14 mouse cellular contexts compared by ENCODE assay signal in genomic region chr3:116891436-116892205, GRCm38 (mm10). TPM values are rescaled to one million over a fixed set of nuclear protein-coding genes. Genes with fewer than 3 reads are reported as not detected.
DNase-seq lines count a peak whose midpoint lies in the region; ATAC-seq and TF ChIP-seq lines count a peak whose summit lies in the region.
"Had no signal": no experiment of that assay in that cellular context is flagged by ENCODE, and none has a peak within 500 bp of the region (broad histone marks: within the 10 kb centered on the region; RNA-seq: fewer than 3 reads in every experiment).

No protein-coding gene starts in this region.

- no peak for TF ChIP-seq POLR2A in lung, adult 2 months (IDR thresholded peaks at IDR 0.05; ENCODE audit: borderline replicate concordance, extremely low read depth, low read depth, low read length)

- DNase-seq in embryo, embryonic 10.5 days (ENCODE audit: low spot score) = peak; percentile 7
- no peak for DNase-seq in embryo, embryonic 9.5 days (ENCODE audit: extremely low spot score)
- DNase-seq in forebrain, postnatal 0 days = peak; percentile 45
- peak; percentile 76 for DNase-seq in kidney, adult 9 months
- DNase-seq in spleen, adult 18-20 months = no peak
- DNase-seq in liver, postnatal 0 days = no peak
- DNase-seq in lung, adult 2 months = no peak
- DNase-seq: cerebellum, adult 18-20 months; gastrocnemius, adult 2 months; heart, postnatal 36 days; liver had no signal

- peak; percentile 82 for ATAC-seq in forebrain, postnatal 0 days
- peak; percentile 46; the same call in 1 of the 2 replicates for ATAC-seq in midbrain, embryonic 15.5 days (replicated peaks)
- ATAC-seq in liver, postnatal 0 days = no peak
- ATAC-seq: activated CD4-positive, CD25-positive, alpha-beta regulatory T cell, adult 4 months had no signal

- H3K4me2 ChIP-seq in forebrain, postnatal 0 days (ENCODE audit: low read depth) = no peak overlapping the region
- H3K4me2 ChIP-seq in midbrain, embryonic 15.5 days = no peak overlapping the region
- H3K4me2 ChIP-seq in liver, postnatal 0 days (ENCODE audit: low read depth, low read length) = no peak overlapping the region

- 48% methylated on average over 17 of the region's 17 CpGs for WGBS in forebrain, postnatal 0 days
- 48% methylated on average over 17 of the region's 17 CpGs for WGBS in midbrain, embryonic 15.5 days
- 92% methylated on average over 17 of the region's 17 CpGs for WGBS in liver, postnatal 0 days (ENCODE audit: insufficient replicate concordance)
- WGBS in lung, adult 2 months = 93% methylated on average over 17 of the region's 17 CpGs

- H3K9me3 ChIP-seq in forebrain, postnatal 0 days (ENCODE audit: low read length) = no peaks in the 10 kb centered on the region
- no peaks in the 10 kb centered on the region for H3K9me3 ChIP-seq in midbrain, embryonic 15.5 days
- H3K9me3 ChIP-seq in liver, postnatal 0 days (ENCODE audit: low read length) = no peaks in the 10 kb centered on the region

- no peak overlapping the region for H3K9ac ChIP-seq in forebrain, postnatal 0 days
- H3K9ac ChIP-seq in midbrain, embryonic 15.5 days = no peak overlapping the region
- H3K9ac ChIP-seq in liver, postnatal 0 days (replicated peaks) = no peak overlapping the region

- TF ChIP-seq EP300 in liver, postnatal 0 days (IDR thresholded peaks at IDR 0.05; ENCODE audit: low read depth) = no peak

- peak overlapping the region; percentile 10; the same call in 1 of the 2 replicates for H3K27ac ChIP-seq in forebrain, postnatal 0 days (ENCODE audit: low read depth, low read length)
- H3K27ac ChIP-seq in midbrain, embryonic 15.5 days = no peak overlapping the region
- H3K27ac ChIP-seq in liver, postnatal 0 days (ENCODE audit: low read depth) = no peak overlapping the region
- H3K27ac ChIP-seq: gastrocnemius, adult 2 months had no signal

- no peak for TF ChIP-seq CTCF in forebrain, postnatal 0 days (IDR thresholded peaks at IDR 0.05; ENCODE audit: low read depth)
- TF ChIP-seq CTCF in liver, postnatal 0 days (IDR thresholded peaks at IDR 0.05; ENCODE audit: low read depth) = no peak
- no peak for TF ChIP-seq CTCF in lung, adult 2 months (IDR thresholded peaks at IDR 0.05; ENCODE audit: insufficient read depth, low read length)

- no peaks in the 10 kb centered on the region for H3K27me3 ChIP-seq in forebrain, postnatal 0 days (ENCODE audit: insufficient read depth, low read length)
- no peaks in the 10 kb centered on the region for H3K27me3 ChIP-seq in midbrain, embryonic 15.5 days (replicated peaks)
- no peaks in the 10 kb centered on the region for H3K27me3 ChIP-seq in liver, postnatal 0 days (ENCODE audit: insufficient read depth, low read length)
- H3K27me3 ChIP-seq: CH12.LX had no signal

- H3K36me3 ChIP-seq in forebrain, postnatal 0 days (ENCODE audit: insufficient read depth) = no peaks in the 10 kb centered on the region
- no peaks in the 10 kb centered on the region for H3K36me3 ChIP-seq in midbrain, embryonic 15.5 days (replicated peaks)
- H3K36me3 ChIP-seq in liver, postnatal 0 days (replicated peaks; ENCODE audit: insufficient read depth, low read length) = peaks cover 50% of the 10 kb centered on the region

- no peak overlapping the region for H3K4me3 ChIP-seq in forebrain, postnatal 0 days (ENCODE audit: low read depth, low read length)
- no peak overlapping the region for H3K4me3 ChIP-seq in midbrain, embryonic 15.5 days
- no peak overlapping the region for H3K4me3 ChIP-seq in liver, postnatal 0 days (ENCODE audit: low read depth, low read length)
- H3K4me3 ChIP-seq in lung, adult 2 months (replicated peaks; ENCODE audit: extremely low read depth, low read depth, low read length) = no peak overlapping the region
- H3K4me3 ChIP-seq: gastrocnemius, adult 2 months had no signal

- H3K4me1 ChIP-seq in forebrain, postnatal 0 days (ENCODE audit: insufficient read depth) = no peaks in the 10 kb centered on the region
- no peaks in the 10 kb centered on the region; the same call in 1 of the 2 replicates for H3K4me1 ChIP-seq in midbrain, embryonic 15.5 days
- H3K4me1 ChIP-seq in liver, postnatal 0 days (ENCODE audit: insufficient read depth) = peaks cover 2% of the 10 kb centered on the region; the same call in 1 of the 2 replicates
- no peaks in the 10 kb centered on the region for H3K4me1 ChIP-seq in lung, adult 2 months (ENCODE audit: control insufficient read depth, insufficient read depth, low read length)

RNA-seq across cellular contexts. Expression of gene Frrs1, which starts 32.4 kb away (rescaled TPM):
- total RNA-seq in forebrain, postnatal 0 days (2014; rRNA removed) = 2.7 and 3.8 TPM in 2 replicates
- 2.0 and 5.9 TPM in 2 replicates for polyA plus RNA-seq in forebrain, postnatal 0 days (2015; fragmentation: Nextera tagmentation; extraction: Ambion mirVana)
- polyA plus RNA-seq in midbrain, embryonic 15.5 days (2015; fragmentation: Nextera tagmentation; extraction: Ambion mirVana) = 6.5 and 6.8 TPM in 2 replicates
- polyA plus RNA-seq in liver, postnatal 0 days (2015; fragmentation: Nextera tagmentation; extraction: Ambion mirVana) = 20.6 and 22.7 TPM in 2 replicates
- 12.3 and 23.4 TPM in 2 replicates for polyA plus RNA-seq in lung, adult 2 months (2012; rRNA removed)

Comparison
In these comparisons a context has a peak if more than half of its experiments do, and no peak if none do; other contexts are left out.
1. DNase-seq: peak in embryo, embryonic 10.5 days (single experiment), forebrain, postnatal 0 days (single experiment) and kidney, adult 9 months (single experiment); none in embryo, embryonic 9.5 days (single experiment), spleen, adult 18-20 months (0 of 2), liver, postnatal 0 days (single experiment) and lung, adult 2 months (single experiment).